Mouse (Mus musculus) cerebellum, adult 11-12 months (tissue): ENCODE data around the gene Snap29.
A peak's percentile ranks its signal among the peaks of the same experiment; 100 is the strongest.

Experiments used
- DNase-seq: peaks from one replicate; pipeline ENCODE4 v3.0.0; 2022

The Snap29 gene

DNA sequence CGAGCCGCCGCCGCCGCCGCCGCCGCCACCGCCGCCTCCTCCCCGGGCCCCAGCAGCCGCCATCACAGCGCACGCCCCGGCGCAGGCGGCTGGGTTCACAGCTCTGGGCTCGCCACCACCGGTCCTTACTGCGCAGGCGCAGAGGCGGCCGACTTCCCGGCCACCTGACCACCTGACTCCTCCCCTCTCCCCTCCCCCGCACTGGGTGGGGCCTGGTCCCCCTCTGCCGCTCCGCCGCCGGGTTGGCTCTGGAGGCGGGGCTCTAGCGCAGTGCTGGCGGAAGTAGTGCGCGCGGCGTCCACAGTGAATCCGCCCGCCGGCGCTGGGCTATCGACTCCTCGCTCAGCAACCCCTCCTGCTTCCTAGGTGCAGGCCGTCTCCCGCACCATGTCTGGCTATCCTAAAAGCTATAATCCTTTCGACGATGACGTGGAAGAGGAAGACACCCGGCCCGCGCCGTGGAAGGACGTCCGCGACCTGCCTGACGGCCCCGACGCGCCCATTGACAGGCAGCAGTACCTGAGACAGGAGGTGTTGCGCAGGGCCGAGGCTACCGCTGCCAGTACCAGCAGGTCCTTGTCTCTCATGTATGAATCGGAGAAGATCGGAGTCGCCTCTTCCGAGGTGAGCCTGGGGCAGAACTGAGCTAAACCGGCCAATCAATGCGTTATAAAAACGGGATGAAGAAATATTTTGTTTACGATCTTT is at the start of gene Snap29, which contains the start of gene Pi4ka:
Gene Snap29 (plus strand): TSS at position 251 of the 708 bp plus-strand sequence.
Gene Pi4ka (minus strand): TSS at position 579 of the 708 bp plus-strand sequence.
- DNase-seq, result peak; percentile 100

DNA sequence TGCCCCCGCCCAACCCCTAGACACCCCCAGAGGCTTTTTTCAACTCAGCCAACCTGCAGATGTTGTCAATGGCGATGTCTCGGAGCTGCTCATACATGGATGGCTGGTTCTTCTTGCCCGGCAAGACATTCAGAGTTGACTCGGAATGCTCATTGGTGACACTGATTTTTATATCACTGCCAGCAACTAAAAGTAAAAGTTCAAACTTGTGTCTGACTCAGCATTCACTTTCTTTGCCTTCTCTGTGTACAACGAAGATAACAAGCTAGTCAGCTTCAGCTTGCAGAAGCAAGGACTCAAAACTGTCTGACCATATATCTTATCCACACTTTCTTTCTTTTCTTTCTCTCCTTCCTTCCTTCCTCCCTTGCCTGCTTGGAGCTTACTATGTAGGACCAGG is 49.8 kb upstream of the Snap29 start:
- DNase-seq, result no peak

DNA sequence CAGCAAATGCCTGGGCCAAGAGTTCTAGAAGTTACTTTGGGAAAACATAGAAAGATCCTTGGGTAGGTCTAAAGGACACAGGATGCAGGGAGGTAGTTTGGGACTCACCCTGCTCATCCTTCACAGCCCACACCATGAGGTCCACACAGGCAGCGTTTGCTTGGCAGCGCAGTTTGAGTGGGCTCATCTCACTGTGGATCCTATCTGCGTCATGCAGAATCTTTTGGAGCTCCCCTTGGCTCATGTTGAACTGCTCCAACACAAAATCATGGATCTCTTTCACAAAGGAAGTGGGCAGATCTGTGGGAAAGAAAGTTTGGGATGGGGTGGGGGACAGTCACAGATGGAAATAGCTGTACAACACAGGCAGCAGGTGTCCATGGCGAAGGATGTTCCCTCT is 47.0 kb upstream of the Snap29 start:
- DNase-seq, result no peak

DNA sequence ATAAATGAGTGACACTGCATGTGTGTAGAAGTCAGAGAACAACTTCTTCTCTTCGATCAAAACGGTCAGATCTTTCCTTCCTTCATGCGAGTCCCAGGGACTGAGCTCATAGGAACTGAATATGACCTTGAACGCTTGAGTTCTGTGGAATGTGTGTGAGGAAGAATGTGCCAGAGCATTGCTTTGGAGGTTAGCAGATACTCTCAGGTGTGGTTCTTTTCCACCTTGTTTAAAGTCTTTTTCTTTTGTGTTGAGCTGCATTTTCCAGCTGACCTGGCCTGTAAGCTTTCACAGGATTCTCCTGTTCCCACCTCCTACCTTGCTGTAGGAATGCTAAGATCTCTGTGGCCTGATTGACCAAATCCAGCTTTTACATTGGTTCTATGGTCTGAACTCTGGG is 23.5 kb upstream of the Snap29 start:
- DNase-seq, result no peak

DNA sequence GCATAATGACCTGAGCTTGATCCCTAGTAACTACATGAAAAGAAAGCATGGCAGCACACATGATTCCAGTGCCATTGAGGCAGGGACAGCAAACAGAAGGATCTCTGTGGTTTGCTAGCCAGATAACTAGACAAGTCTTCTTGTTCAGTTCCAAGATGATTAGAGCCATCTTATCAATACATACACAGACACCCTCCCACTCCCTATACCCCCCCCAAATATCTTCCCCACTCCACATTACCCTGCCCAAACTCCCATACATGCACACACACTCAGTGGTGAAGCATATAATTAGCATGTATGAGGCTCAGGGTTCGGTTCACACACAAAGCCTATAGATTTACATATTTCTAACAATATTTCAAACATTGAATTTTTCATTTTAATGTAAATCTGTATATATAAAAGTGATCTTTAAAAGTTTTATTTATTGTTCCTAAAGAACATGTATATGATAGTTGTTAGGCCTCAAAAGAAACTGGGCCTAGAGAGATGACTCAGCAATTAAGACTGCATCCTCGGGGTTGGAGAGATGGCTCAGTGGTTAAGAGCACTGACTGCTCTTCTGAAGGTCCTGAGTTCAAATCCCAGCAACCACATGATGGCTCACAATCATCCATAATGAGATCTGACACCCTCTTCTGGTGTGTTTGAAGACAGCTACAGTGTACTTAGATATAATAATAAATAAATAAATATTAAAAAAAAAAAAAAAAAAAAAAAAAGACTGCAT is 22.0 kb upstream of the Snap29 start:
- DNase-seq, result no peak

DNA sequence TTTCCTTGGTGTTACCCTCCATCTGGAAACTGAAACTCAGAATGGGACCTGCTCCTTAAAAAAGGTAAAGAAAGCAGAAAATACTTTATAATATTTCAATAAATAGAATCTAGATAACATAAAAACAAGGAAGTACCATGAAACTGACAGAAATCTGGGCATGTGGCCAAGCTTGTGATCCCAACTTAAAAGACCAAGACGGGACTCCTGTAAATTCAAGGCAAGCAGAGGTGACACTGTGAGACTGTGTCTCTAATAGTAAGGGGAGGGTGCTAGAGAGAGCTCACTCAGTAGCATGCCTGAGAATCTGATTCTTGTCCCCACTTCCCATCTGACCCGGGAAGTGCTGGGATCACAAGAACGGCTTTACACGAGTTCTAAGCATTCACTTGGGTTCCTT is 13.0 kb upstream of the Snap29 start:
- no peak for DNase-seq

DNA sequence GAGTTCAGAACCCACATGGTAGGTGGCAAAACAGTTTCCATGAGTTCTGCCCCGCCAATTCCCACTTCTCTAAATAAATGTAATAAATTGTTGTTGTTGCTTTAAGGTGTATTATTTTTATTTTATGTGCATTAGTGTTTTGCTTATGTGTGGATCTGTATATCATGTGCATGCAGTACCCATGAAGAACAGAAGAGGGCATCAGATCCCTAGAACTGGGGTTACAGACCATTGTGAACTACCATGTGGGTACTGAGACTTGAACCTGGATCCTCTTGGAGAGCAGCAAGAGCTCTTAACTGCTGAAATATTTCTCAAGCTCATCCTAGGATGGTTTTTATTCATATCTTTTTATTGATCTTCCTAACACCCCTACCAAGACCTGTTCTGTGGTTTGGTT is 2.9 kb upstream of the Snap29 start:
- no peak for DNase-seq

DNA sequence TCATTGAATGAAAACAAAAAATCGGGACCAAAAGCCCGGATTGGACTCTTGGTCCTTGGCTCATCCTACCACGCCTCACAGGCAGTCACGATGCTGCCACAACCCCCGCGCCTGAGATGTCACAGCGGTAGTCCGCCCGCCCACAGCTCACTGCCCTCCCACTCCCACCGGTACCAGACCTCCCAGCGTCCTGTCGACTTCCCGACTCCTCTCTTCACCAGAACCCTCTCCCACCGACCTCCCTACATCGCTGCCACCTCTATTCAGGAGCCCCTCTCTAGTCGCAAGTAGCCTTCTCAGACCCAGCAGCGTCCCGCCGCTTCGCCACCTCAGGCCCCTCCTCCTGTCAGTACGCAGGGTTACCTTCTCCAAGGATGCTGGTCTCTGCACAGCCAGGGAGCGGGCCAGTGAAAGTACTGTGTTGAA is 502 bp upstream of the Snap29 start:
- DNase-seq, result peak; percentile 80

DNA sequence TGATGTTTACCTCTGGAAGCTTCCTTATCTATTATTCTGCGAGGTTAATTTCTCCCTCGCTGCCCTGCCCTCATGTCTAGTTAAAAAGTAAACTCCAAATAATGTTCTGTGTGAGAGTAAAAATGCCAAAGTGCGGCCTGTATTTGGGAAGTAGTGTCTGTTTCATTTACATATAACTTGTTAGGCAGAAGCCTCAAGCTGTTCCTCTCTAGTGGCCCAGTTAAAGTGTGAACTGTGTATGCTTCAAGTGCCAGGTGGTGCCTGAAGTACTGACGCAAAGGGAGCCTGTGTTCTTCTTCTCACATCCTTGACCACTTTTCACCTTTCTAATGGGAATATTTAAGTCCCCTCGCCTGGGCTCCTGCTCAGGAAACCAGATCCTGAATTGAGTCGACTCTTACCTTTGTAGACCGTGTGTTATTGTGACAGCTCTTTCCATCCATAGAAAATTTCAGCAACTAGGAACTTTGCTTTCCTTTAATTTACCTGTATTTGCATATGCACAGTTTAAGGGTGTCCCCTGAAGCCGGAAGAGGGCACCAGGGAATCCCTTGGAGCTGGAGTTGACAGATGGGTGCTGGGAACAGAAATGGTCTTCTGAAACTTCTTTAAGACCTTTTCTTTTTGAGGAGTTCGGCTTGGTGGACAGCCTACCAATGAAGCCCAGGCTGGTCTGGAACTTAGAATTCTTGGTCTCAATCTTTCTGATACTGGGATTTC is 886 bp downstream of the Snap29 start:
- peak; percentile 25 for DNase-seq

DNA sequence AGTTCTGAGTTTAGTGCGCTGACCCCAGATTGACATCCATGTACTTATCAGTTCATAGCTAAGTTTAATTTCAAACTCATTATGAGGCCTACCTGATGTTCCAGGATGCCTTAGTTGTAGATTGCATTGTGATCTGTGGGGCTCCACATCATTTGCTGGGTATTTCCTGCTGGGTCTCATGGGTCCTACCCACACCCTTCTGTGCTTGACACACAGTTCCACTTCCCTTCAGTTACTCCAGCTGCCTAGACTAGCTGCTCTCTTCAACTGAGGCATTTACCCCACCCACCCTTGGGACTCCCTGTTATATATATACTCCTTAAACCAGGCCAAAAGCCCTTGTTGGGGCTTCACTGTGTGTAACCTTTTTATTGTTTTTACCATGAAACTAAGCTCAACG is 3.3 kb downstream of the Snap29 start:
- DNase-seq, result no peak

DNA sequence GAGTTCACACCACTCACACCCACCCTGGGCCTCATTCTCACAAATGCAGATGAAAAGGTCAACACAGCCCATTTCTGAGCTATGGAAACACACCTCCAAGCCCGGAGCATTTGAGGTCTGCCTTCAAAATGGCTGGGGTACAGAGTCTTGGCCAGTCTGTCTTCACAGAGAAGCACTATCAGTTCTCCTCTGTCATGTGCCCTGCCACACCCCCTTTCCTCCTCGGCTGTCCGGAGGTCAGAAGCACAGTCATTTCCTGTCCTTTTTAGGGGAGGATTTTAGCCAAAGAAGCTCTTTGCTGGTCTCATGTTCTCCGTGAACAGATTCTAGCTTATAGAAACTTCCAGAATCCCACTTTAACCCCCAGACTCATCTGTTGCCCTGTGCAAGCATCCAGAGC is 4.4 kb downstream of the Snap29 start:
- DNase-seq, result no peak

DNA sequence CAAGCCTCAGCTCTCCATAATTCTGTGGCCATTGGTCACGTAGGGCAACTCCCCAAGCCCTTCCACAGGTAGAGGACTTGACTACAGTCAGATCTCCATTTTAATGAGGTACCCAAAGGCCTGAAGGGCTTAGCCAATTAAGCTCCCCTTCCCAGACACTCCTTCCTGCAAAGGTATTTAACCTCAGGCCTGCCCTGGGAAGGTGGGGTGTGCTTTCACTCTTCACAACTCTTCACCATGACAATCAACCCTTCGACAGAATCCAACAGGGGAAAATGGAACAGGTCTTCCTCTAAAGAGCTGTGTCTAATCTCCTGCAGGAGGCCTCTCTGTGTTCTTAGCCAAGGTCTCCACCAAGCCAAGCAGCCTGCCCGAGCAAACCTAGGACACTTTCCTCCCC is 17.2 kb downstream of the Snap29 start:
- DNase-seq, result no peak

DNA sequence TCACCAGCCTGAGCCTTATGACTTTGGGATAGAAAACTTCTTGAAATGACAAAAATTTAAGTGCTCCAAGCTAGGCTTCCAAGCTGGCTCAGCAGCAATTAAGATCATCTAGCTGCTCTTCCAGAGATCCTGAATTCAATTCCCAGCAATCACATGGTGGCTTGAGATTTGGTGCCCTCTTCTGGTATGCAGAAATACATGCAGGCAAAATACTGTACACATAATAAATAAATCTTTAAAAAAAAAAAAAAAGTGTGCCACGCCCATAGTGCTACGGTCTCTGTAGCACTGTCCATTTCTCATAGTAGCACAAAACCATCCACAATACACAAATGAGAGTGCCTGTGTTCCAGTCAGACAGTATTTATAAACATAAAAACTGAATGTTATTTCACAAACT is 26.8 kb downstream of the Snap29 start:
- no peak for DNase-seq

DNA sequence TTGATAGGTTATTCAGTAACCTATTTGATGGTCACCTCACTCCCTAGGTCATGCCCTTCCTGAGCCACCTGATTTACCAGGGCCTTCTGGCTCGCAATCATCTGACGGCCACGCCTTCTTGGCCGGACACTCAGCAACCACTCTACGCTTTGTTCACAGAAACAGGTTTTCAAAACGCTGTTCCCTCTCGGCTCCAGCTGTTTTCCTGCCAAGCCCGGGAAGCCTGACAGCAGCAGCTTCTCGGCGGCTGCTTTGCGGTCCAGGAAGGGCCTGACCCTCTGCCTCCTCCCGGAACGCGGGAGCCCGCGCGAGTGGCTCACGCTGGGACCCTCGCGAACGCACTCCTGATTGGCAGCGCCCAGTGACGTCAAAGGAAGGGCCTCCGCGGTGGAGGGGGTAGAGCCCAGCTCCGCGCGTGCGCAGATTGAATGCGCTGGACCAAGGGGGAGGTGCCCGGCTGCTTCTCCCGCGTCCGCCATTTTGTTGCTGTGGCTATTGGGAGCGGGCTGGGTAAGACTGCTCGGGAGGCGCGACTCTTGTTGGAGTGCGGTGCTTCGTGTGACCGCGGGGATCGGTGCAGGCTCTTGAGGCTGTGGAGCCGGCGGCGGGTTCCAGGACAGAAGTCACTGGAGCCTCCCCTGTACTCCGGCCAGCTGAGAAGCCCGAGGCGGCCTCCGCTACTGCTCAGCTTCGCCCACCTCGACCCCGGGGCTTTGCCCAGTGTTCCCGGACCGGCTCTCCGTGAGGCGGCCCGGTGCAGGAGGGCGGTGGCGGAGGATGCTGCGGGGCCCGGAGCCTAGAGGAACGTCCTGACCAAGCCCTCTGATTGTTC is 46.0 kb downstream of the Snap29 start, which contains the start of gene Crkl:
Gene Crkl (plus strand): TSS at position 447 of the 832 bp plus-strand sequence.
- peak; percentile 98 for DNase-seq

DNA sequence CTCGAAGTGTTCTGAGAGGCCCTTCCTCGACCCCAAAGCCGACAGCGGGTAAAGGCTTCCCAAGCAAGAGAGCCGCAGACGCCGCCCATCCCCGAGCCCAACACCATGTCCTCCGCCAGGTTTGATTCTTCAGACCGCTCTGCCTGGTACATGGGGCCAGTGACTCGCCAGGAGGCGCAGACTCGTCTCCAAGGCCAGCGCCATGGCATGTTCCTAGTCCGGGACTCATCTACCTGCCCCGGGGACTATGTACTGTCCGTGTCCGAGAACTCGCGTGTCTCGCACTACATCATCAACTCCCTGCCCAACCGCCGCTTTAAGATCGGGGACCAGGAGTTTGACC is 46.6 kb downstream of the Snap29 start:
- peak; percentile 55 for DNase-seq

DNA sequence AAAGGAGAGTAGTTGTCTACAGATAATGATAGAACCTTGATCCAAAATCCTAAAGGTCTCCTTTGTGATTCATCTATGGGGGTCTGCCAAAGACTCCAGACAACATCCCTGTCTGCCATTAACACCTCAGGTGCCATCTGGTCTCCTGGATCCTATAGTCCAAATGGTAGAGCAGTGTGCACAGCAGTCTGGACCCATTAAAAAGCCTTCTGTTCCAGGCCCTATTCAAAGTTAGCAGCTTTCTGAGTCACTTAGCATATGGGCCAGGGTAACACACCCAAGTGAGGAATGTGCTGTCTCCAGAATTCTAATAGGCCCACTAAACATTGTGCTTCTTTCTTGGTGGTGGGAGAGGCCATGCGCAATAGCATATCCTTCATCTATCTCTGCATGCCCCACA is 51.1 kb downstream of the Snap29 start:
- no peak for DNase-seq

DNA sequence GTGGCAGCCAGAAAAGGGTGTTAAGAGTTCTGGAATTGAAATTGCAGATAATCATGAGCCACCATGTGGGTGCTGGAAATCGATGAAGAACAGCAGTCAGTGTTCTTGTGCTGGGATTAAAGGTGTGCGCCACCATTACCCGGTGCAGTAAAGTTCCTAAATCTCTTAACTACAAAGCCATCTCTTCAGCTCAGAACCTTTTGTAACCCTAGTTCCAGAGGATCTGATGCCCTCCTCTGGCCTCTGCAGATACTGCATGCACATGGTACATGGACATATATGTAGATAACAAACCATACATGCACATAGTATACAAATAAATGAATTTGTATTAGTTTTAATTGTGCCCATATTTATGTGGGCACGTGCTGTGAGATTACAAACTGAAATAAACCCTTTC is 54.5 kb downstream of the Snap29 start:
- DNase-seq, result no peak

DNA sequence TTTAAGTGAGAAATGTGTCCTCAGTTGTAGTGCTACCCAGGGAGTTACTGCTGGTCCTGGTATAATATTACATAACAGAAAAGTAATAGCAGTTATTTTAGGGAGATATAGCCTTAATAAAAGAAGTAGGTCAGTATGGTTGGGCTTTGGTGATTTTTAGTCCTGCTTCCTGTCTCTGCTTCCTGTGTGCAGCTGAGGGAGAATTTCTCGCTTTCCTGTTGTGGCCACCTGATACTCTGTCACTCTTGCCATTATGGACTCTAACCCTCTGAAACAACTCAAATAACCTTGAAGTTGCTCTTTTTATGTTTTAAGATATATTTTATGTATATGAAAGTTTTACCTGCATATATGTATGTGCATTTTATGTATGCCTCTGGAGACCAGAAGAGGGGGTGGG is 55.8 kb downstream of the Snap29 start:
- DNase-seq, result no peak

DNA sequence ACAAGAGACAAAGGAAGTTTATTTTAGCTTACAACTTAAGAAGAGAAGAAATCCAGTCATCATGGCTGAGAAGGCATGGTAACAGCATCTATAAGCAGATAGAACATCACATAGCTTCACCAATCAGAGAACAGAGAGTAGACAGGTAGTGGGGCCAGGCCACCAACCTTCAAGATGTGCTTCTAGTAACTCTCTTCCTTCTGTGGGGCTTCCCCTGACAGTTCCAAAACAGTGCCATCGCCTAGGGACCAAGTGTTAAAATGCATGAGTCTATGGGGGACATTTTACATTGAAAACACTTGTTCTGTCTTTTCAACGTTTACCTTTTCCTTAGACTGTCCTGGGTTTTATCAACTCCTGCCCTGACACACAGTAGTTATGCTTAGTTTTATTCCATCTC is 57.4 kb downstream of the Snap29 start:
- DNase-seq, result no peak

DNA sequence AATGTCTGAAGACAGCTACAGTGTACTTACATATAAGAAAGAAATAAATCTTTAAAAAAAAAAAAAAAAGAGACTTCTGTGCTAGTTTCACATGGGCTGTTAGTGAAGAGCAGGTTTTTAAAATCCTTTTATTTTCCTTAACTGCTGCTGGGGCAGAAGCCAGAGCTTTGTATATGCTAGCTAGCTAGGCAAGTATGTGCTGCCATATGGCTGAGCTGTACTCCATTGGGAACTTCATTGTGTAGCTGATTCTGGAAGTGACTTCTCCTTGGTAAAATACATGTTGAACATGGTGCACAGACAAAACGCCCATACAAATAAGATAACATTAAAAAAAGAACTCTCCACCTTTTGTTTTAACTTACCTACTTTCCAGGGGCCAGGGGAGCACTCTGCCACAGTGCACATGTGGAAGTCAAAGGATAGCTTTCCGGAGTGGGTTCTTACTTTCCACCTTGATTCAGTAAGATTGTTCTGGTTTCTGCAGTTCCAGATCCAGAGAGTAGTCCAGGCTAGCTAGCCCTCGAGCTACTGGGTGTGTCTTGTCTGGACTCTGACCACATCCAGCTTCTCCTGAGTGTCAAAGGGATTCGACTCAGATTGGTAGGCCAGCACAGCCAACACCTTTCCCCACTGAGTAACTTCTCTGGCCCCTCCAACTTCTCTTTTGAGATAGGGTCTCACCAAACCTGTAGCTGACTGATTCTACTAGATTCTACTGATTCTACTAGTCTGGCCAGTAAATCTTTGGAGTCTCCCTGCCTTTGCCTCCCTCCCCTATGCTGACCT is 61.3 kb downstream of the Snap29 start:
- no peak for DNase-seq

DNA sequence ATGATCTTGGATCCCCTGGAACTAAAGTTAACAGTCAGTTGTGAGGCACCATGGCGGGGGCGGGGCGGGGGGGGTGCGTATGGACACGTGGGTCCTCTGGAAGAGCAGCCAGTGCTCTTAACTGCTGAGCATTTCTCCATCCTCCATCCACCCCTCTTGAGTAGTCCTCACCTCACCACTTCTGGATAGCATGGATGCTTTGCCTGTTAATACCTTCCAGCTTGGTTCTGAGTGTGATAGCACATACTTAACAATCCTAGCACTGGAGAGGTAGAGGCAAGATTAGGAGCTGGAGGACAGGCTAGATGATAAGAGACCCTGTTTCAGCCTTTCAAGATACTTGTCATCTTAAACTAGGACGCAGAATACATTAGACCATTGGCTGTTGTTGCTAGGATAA is 66.7 kb downstream of the Snap29 start:
- no peak for DNase-seq

DNA sequence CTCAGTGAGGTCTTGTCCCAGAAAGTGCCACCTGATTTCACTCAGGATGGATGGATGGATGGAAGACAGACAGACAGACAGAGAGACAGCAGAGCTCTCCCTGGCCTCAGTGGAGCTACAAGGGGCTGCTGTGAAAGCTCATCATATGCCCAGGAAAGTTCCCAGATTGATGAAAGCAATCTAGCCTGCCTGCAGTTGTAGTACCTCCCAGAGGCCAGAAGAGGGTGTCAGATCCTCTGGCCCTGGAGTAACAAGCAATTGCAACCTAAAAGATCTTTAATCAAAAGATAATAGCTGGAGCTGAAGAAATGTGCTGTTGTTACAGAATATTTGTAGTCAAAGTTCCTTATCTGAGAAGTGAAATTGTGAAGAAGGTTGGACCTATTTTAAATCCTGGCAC is 68.3 kb downstream of the Snap29 start:
- DNase-seq, result peak; percentile 34
